Mouse (Mus musculus) megakaryocyte-erythroid progenitor cell, adult 5-6 weeks (primary cell): ENCODE results near the gene Lsm6. TPM values are rescaled to one million over a fixed set of nuclear protein-coding genes. Genes with fewer than 3 reads are reported as not detected.

Source experiments
- ATAC-seq: replicated peaks from 2 replicates; pipeline ENCODE4 v1.8.0; 2016; ENCODE audit warnings: mild to moderate bottlenecking, inconsistent platforms; ENCODE audit not compliant: severe bottlenecking, poor library complexity, low FRiP score, low TSS enrichment
- total RNA-seq, 2 experiments: library from RNA; stranded (forward) in 1 of 2; stranded (reverse) in 1 of 2; fragments of 200-1000, 215-1000 nt in 1 of 2; fragments of >200 nt in 1 of 2; fragmentation: Nextera tagmentation in 1 of 2; gene quantifications; 2 replicates each; pipeline ENCODE4 v1.2.3; 2014 to 2017

The Lsm6 gene
- total RNA-seq, 2 experiments from 2014 or later = 85.0 to 154 TPM

- no peak for ATAC-seq
These were observed 12.5 kb downstream of the Lsm6 start for GRCm38 (mm10) chr8:78808439-78808838.

GRCm38 (mm10) chr8:78807283-78807682 lies 13.7 kb downstream of the Lsm6 start:
- ATAC-seq = no peak

- ATAC-seq = no peak
These were observed 14.9 kb downstream of the Lsm6 start for GRCm38 (mm10) chr8:78806006-78806405.

GRCm38 (mm10) chr8:78801201-78801600 lies 19.7 kb downstream of the Lsm6 start:
- no peak for ATAC-seq

GRCm38 (mm10) chr8:78798671-78799070 lies 22.3 kb downstream of the Lsm6 start:
- ATAC-seq = no peak

GRCm38 (mm10) chr8:78797985-78798384 lies 23.0 kb downstream of the Lsm6 start:
- no peak for ATAC-seq

- ATAC-seq = no peak
These were observed 27.7 kb downstream of the Lsm6 start for GRCm38 (mm10) chr8:78793231-78793630.

- ATAC-seq = no peak
These were observed 44.1 kb downstream of the Lsm6 start for GRCm38 (mm10) chr8:78776816-78777215.

GRCm38 (mm10) chr8:78771256-78771655 lies 49.7 kb downstream of the Lsm6 start:
- ATAC-seq = no peak

- ATAC-seq = no peak
These were observed 50.4 kb downstream of the Lsm6 start for GRCm38 (mm10) chr8:78770584-78770983.

GRCm38 (mm10) chr8:78765556-78765955 lies 55.4 kb downstream of the Lsm6 start:
- ATAC-seq = no peak

- ATAC-seq = no peak
These were observed 56.0 kb downstream of the Lsm6 start for GRCm38 (mm10) chr8:78764976-78765375.

GRCm38 (mm10) chr8:78759139-78759538 lies 61.8 kb downstream of the Lsm6 start:
- no peak for ATAC-seq

- ATAC-seq = no peak
These were observed 66.0 kb downstream of the Lsm6 start for GRCm38 (mm10) chr8:78754986-78755385.

Other genes starting within 250 kb of the Lsm6 start
- 0.46 and 2.3 TPM in 2 replicates for gene Zfp827, start 207.3 kb upstream of the Lsm6 start, total RNA-seq (2014; fragmentation: Nextera tagmentation)
- gene Zfp827, start 207.3 kb upstream of the Lsm6 start, total RNA-seq (2017) = 0.47 and 0.72 TPM in 2 replicates